Mouse (Mus musculus): ENCODE results near the gene 4930555G01Rik.
"Not testable (repeated sequence)": the region's sequence is repeated elsewhere in the genome, so short reads cannot be mapped to it uniquely, and the experiment has no call there.

GRCm38 (mm10) chr14:5070611-5071490, 20.4 kb downstream of the 4930555G01Rik start, which contains the start of gene Gm8281:
- TF ChIP-seq CTCF (IDR thresholded peaks at IDR 0.05; ENCODE audit: extremely low read depth, insufficient read length, insufficient replicate concordance, low read depth, low read length); POLR2A (IDR thresholded peaks at IDR 0.05; ENCODE audit: low read depth, low read length): not testable (repeated sequence)
